In the genomic region with DNA sequence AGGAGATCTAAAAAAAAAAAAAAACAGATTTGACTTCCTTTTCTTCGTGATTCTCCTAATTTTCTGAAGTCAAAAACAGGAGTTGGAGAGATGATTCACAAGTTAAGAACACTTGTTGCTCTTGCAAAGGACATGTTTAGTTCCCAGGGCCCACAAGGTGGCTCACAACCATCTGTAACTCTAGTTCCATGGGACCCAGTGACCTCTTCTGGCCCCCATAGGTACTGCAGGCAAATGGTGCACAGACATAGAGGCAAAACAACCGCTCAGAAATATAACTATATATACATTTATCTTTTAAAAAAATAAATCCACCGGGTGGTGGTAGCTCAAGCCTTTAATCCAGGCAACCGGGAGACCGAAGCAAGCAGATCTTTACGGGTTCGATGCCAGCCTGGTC, we compare ENCODE assay signal across 8 mouse cellular contexts. TPM values are rescaled to one million over a fixed set of nuclear protein-coding genes. Genes with fewer than 3 reads are reported as not detected.
DNase-seq lines count a peak whose midpoint lies in the region; ATAC-seq and TF ChIP-seq lines count a peak whose summit lies in the region.

No protein-coding gene starts in this region.

- TF ChIP-seq CTCF in spleen, adult 2 months (IDR thresholded peaks at IDR 0.05; ENCODE audit: extremely low read depth, insufficient read depth, insufficient read length, insufficient replicate concordance), result peak; percentile 41; the same call in 1 of the 2 replicates

- no peak overlapping the region for H3K27ac ChIP-seq in limb, embryonic 12.5 days
- H3K27ac ChIP-seq in midbrain, embryonic 12.5 days (replicated peaks), result no peak overlapping the region
- no peak overlapping the region for H3K27ac ChIP-seq in spleen, adult 2 months (ENCODE audit: insufficient read depth, low read length)

- peak; percentile 21 for DNase-seq in ovary, postnatal 14 days (ENCODE audit: low spot score)
- no peak for DNase-seq in ovary, postnatal 10 days (ENCODE audit: low spot score)
- peak; percentile 34 for DNase-seq in cerebellum, adult 9-11 months
- DNase-seq in frontal cortex, postnatal 14 days (ENCODE audit: low spot score in 2 of 2), result peak; percentile 24 to 25
- DNase-seq in induced T-regulatory cell, adult 2 months (ENCODE audit: low read depth), result peak; percentile 92
- DNase-seq in spleen, adult 2 months (ENCODE audit: low read depth in 1 of 2, low spot score in 2 of 2), result peak; percentile 71 to 73

- ATAC-seq in limb, embryonic 12.5 days (ENCODE audit: insufficient number of reproducible peaks, insufficient read depth, low FRiP score, low TSS enrichment, low read depth), result no peak
- no peak for ATAC-seq in midbrain, embryonic 12.5 days (ENCODE audit: low FRiP score, low read depth)

- no peaks in the 10 kb centered on the region for H3K9me3 ChIP-seq in limb, embryonic 12.5 days
- no peaks in the 10 kb centered on the region for H3K9me3 ChIP-seq in midbrain, embryonic 12.5 days

- peaks cover 4% of the 10 kb centered on the region; the same call in 1 of the 2 replicates for H3K4me1 ChIP-seq in limb, embryonic 12.5 days (replicated peaks)
- H3K4me1 ChIP-seq in midbrain, embryonic 12.5 days, result peaks cover 4% of the 10 kb centered on the region; the same call in 1 of the 2 replicates
- no peaks in the 10 kb centered on the region; the same call in 1 of the 2 replicates for H3K4me1 ChIP-seq in spleen, adult 2 months (ENCODE audit: control insufficient read depth, insufficient read depth, insufficient read length)

- no peaks in the 10 kb centered on the region for H3K27me3 ChIP-seq in limb, embryonic 12.5 days
- H3K27me3 ChIP-seq in midbrain, embryonic 12.5 days, result no peaks in the 10 kb centered on the region
- no peaks in the 10 kb centered on the region for H3K27me3 ChIP-seq in spleen, adult 2 months (ENCODE audit: control insufficient read depth, insufficient read depth, low read length)

- peak overlapping the region; percentile 58 for H3K4me2 ChIP-seq in limb, embryonic 12.5 days
- peak overlapping the region; percentile 61 for H3K4me2 ChIP-seq in midbrain, embryonic 12.5 days (replicated peaks)

- peaks cover 31% of the 10 kb centered on the region for H3K36me3 ChIP-seq in limb, embryonic 12.5 days
- H3K36me3 ChIP-seq in midbrain, embryonic 12.5 days, result peaks cover 26% of the 10 kb centered on the region
- H3K36me3 ChIP-seq in spleen, adult 2 months (ENCODE audit: control insufficient read depth, insufficient read depth, low read length), result peaks cover 2% of the 10 kb centered on the region

- WGBS in limb, embryonic 12.5 days, result 25% methylated on average over 7 of the region's 7 CpGs
- 23% methylated on average over 7 of the region's 7 CpGs for WGBS in midbrain, embryonic 12.5 days
- 27% methylated on average over 7 of the region's 7 CpGs for WGBS in spleen, adult 2 months

- H3K9ac ChIP-seq in limb, embryonic 12.5 days (replicated peaks), result no peak overlapping the region
- no peak overlapping the region for H3K9ac ChIP-seq in midbrain, embryonic 12.5 days (replicated peaks)

- H3K4me3 ChIP-seq in limb, embryonic 12.5 days (replicated peaks), result peak overlapping the region; percentile 90
- H3K4me3 ChIP-seq in midbrain, embryonic 12.5 days, result peak overlapping the region; percentile 90
- H3K4me3 ChIP-seq in spleen, adult 2 months (ENCODE audit: extremely low read depth, insufficient read depth, insufficient read length), result no peak overlapping the region

- TF ChIP-seq POLR2A in spleen, adult 2 months (IDR thresholded peaks at IDR 0.05; ENCODE audit: low read depth, low read length), result no peak

RNA-seq across cellular contexts. Expression of a gene that starts 1.2 kb away (rescaled TPM):
- polyA plus RNA-seq in limb, embryonic 12.5 days (2016; fragmentation: Nextera tagmentation; extraction: Ambion mirVana), result 62.2 and 64.3 TPM in 2 replicates
- polyA plus RNA-seq in midbrain, embryonic 12.5 days (2016; fragmentation: Nextera tagmentation; extraction: Ambion mirVana), result 69.7 and 71.1 TPM in 2 replicates
- 6.6 and 6.8 TPM in 2 replicates for polyA plus RNA-seq in spleen, adult 2 months (2012; rRNA removed)

RNA-seq across cellular contexts. Expression of a gene that starts 11.2 kb away (rescaled TPM):
- polyA plus RNA-seq in limb, embryonic 12.5 days (2016; fragmentation: Nextera tagmentation; extraction: Ambion mirVana), result 24.7 and 27.3 TPM in 2 replicates
- 25.0 and 25.8 TPM in 2 replicates for polyA plus RNA-seq in midbrain, embryonic 12.5 days (2016; fragmentation: Nextera tagmentation; extraction: Ambion mirVana)
- 5.8 and 5.9 TPM in 2 replicates for polyA plus RNA-seq in spleen, adult 2 months (2012; rRNA removed)
